14 mouse cellular contexts compared by ENCODE assay signal in the genomic region with DNA sequence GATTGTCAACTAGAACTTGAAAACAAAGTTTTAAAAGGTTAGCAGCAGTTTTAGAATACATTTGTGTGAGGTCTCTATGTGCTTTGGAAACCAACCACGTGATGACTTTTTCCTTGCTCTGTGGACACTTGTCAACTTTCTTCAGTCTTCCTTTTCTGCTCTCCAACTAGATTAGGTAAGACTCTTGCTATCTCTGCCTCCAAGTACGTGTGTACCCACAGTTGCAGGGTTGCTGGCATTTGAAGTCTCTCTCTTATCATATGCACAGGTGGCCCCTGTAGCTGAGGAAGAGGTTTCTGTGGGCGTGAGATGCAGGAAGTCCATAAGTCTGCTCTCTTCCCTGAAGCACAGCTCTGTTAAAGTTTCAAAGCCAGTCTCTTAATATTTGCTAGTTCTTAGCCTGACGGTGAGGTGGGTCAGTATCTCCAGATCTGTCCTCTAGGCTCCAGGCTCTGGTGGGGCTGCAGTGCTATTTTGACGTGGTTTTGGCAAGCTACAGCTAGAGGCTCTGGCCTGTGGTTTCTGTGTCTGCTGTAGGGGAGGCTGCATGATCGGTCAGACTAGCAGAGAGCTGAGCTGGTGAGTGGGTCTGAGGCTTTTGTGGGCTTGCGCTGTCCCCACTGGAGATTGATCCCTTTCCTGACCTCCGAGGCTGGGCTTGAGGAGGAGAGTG. TPM values are rescaled to one million over a fixed set of nuclear protein-coding genes. Genes with fewer than 3 reads are reported as not detected.
DNase-seq lines count a peak whose midpoint lies in the region; ATAC-seq lines count a peak whose summit lies in the region.
"Had no signal": no experiment of that assay in that cellular context is flagged by ENCODE, and none has a peak within 500 bp of the region (broad histone marks: within the 10 kb centered on the region; RNA-seq: fewer than 3 reads in every experiment).

No protein-coding gene starts in this region.

- H3K4me3 ChIP-seq in intestine, embryonic 16.5 days (ENCODE audit: low read length) = no peak overlapping the region
- H3K4me3 ChIP-seq: gastrocnemius, adult 2 months; lung, embryonic 15.5 days had no signal

- no peaks in the 10 kb centered on the region for H3K27me3 ChIP-seq in intestine, embryonic 16.5 days (replicated peaks; ENCODE audit: control insufficient read depth, insufficient read depth, low read length)
- H3K27me3 ChIP-seq: lung, embryonic 15.5 days had no signal

- no peaks in the 10 kb centered on the region for H3K4me1 ChIP-seq in intestine, embryonic 16.5 days (ENCODE audit: control insufficient read depth, insufficient read depth, low read length)
- H3K4me1 ChIP-seq: lung, embryonic 15.5 days had no signal

- no peaks in the 10 kb centered on the region for H3K9me3 ChIP-seq in intestine, embryonic 16.5 days (ENCODE audit: control insufficient read depth, low read length)
- H3K9me3 ChIP-seq: lung, embryonic 15.5 days had no signal

- peaks cover 11% of the 10 kb centered on the region; the same call in 1 of the 2 replicates for H3K36me3 ChIP-seq in intestine, embryonic 16.5 days (ENCODE audit: control insufficient read depth, insufficient read depth, low read length)

- peak; percentile 43 to 49 for DNase-seq in spleen, postnatal 36 days (ENCODE audit: low spot score in 2 of 2)
- no peak for DNase-seq in spleen, postnatal 4 days (ENCODE audit: low spot score in 2 of 2)
- no peak for DNase-seq in testis, postnatal 14 days (ENCODE audit: low spot score)
- DNase-seq in kidney, adult 18-20 months = no peak
- DNase-seq in gastrocnemius, adult 8-10 months (ENCODE audit: low spot score in 2 of 2) = no peak
- DNase-seq in cerebellum, postnatal 25 days = no peak
- DNase-seq: B cell, adult 2 months; cerebellum, postnatal 14 days; gastrocnemius, adult 2 months; kidney, postnatal 36 days; midbrain, embryonic 14.5 days had no signal

- H3K27ac ChIP-seq in intestine, embryonic 16.5 days (ENCODE audit: low read length) = peak overlapping the region; percentile 64; the same call in 1 of the 2 replicates
- H3K27ac ChIP-seq: gastrocnemius, adult 2 months; lung, embryonic 15.5 days had no signal

- H3K9ac ChIP-seq in intestine, embryonic 16.5 days (ENCODE audit: low read depth, low read length) = peak overlapping the region; percentile 34; the same call in 1 of the 2 replicates
- H3K9ac ChIP-seq: lung, embryonic 15.5 days had no signal

- no peak overlapping the region for H3K4me2 ChIP-seq in intestine, embryonic 16.5 days (ENCODE audit: low read depth, low read length)
- H3K4me2 ChIP-seq: lung, embryonic 15.5 days had no signal

- peak; percentile 70 for ATAC-seq in intestine, embryonic 16.5 days
- peak; percentile 93 for ATAC-seq in megakaryocyte-erythroid progenitor cell, adult 5-6 weeks (replicated peaks; ENCODE audit: low FRiP score, low TSS enrichment, poor library complexity, severe bottlenecking)

- 87% methylated on average over 8 of the region's 8 CpGs for WGBS in intestine, embryonic 16.5 days

RNA-seq across cellular contexts. Expression of gene Taco1, which starts 8.9 kb away (rescaled TPM):
- polyA plus RNA-seq in intestine, embryonic 16.5 days (2015; fragmentation: Nextera tagmentation; extraction: Ambion mirVana) = 14.0 and 17.7 TPM in 2 replicates
- total RNA-seq in megakaryocyte-erythroid progenitor cell, adult 5-6 weeks (2014; fragmentation: Nextera tagmentation) = 8.3 and 9.0 TPM in 2 replicates
- 15.2 and 29.7 TPM in 2 replicates for total RNA-seq in megakaryocyte-erythroid progenitor cell, adult 5-6 weeks (2017)
- total RNA-seq in gastrocnemius, adult 8-10 months (2022) = 10 to 100 TPM; 35.8 to 42.1 (median 39.3) TPM

RNA-seq across cellular contexts. Expression of gene Dcaf7, which starts 20.3 kb away (rescaled TPM):
- 42.7 and 48.0 TPM in 2 replicates for polyA plus RNA-seq in intestine, embryonic 16.5 days (2015; fragmentation: Nextera tagmentation; extraction: Ambion mirVana)
- 53.4 and 63.3 TPM in 2 replicates for total RNA-seq in megakaryocyte-erythroid progenitor cell, adult 5-6 weeks (2014; fragmentation: Nextera tagmentation)
- total RNA-seq in megakaryocyte-erythroid progenitor cell, adult 5-6 weeks (2017) = 44.3 and 46.4 TPM in 2 replicates
- 10 to 100 TPM; 21.1 to 27.1 (median 25.0) TPM for total RNA-seq in gastrocnemius, adult 8-10 months (2022)

RNA-seq across cellular contexts. Expression of gene Map3k3, which starts 27.5 kb away (rescaled TPM):
- polyA plus RNA-seq in intestine, embryonic 16.5 days (2015; fragmentation: Nextera tagmentation; extraction: Ambion mirVana) = 5.7 and 6.1 TPM in 2 replicates
- 10.3 and 19.9 TPM in 2 replicates for total RNA-seq in megakaryocyte-erythroid progenitor cell, adult 5-6 weeks (2014; fragmentation: Nextera tagmentation)
- 5.9 and 9.0 TPM in 2 replicates for total RNA-seq in megakaryocyte-erythroid progenitor cell, adult 5-6 weeks (2017)
- 10 to 100 TPM; 20.6 to 24.8 (median 22.5) TPM for total RNA-seq in gastrocnemius, adult 8-10 months (2022)

RNA-seq across cellular contexts. Expression of gene Kcnh6, which starts 49.0 kb away (rescaled TPM):
- 2.1 and 2.6 TPM in 2 replicates for polyA plus RNA-seq in intestine, embryonic 16.5 days (2015; fragmentation: Nextera tagmentation; extraction: Ambion mirVana)
- not detected in 2 replicates for total RNA-seq in megakaryocyte-erythroid progenitor cell, adult 5-6 weeks (2014; fragmentation: Nextera tagmentation)
- not detected in 2 replicates for total RNA-seq in megakaryocyte-erythroid progenitor cell, adult 5-6 weeks (2017)
- not detected for total RNA-seq in gastrocnemius, adult 8-10 months (2022)
- total RNA-seq: gastrocnemius, adult 2 months had no signal

Comparison
In these comparisons a context has a peak if more than half of its experiments do, and no peak if none do; other contexts are left out.
1. DNase-seq: peak in spleen, postnatal 36 days (2 of 2); none in spleen, postnatal 4 days (0 of 2), testis, postnatal 14 days (single experiment), kidney, adult 18-20 months (single experiment), gastrocnemius, adult 8-10 months (0 of 2) and cerebellum, postnatal 25 days (0 of 2).